Mouse (Mus musculus) spleen, adult 18-20 months (tissue): Measurements from ENCODE around the gene Nckap5l.
"Not testable (repeated sequence)": the region's sequence is repeated elsewhere in the genome, so short reads cannot be mapped to it uniquely, and the experiment has no call there.

Experiments used
- DNase-seq, 2 experiments: peaks; one replicate each; pipeline ENCODE4 v3.0.0; 2022; ENCODE audit warnings: mixed read lengths in 2 of 2

Gene Nckap5l

GRCm38 (mm10) chr15:99393386-99394252 lies 63.9 kb downstream of the Nckap5l start:
- DNase-seq: peak in 1 of 2 experiments; percentile 78

- DNase-seq: peak; percentile 97 to 98
These were observed 64.8 kb downstream of the Nckap5l start, which contains the start of gene Tmbim6 for GRCm38 (mm10) chr15:99392486-99393385. TSS of gene Tmbim6 (plus strand) at chr15:99392882.

GRCm38 (mm10) chr15:99391975-99392374 lies 65.6 kb downstream of the Nckap5l start:
- no peak for DNase-seq

- no peak for DNase-seq
These were observed 66.8 kb downstream of the Nckap5l start for GRCm38 (mm10) chr15:99390472-99391401.

- DNase-seq: no peak
These were observed 69.6 kb downstream of the Nckap5l start for GRCm38 (mm10) chr15:99387976-99388375.

- DNase-seq: no peak
These were observed 70.8 kb downstream of the Nckap5l start for GRCm38 (mm10) chr15:99386796-99387195.

- not testable (repeated sequence) for DNase-seq
These were observed 71.4 kb downstream of the Nckap5l start for GRCm38 (mm10) chr15:99386110-99386509.

- no peak for DNase-seq
These were observed 73.5 kb downstream of the Nckap5l start for GRCm38 (mm10) chr15:99384071-99384470.

- no peak for DNase-seq
These were observed 74.7 kb downstream of the Nckap5l start for GRCm38 (mm10) chr15:99382893-99383292.

GRCm38 (mm10) chr15:99376240-99376639 lies 81.3 kb downstream of the Nckap5l start:
- no peak for DNase-seq

- no peak for DNase-seq
These were observed 82.0 kb downstream of the Nckap5l start for GRCm38 (mm10) chr15:99375581-99375980.

GRCm38 (mm10) chr15:99375036-99375435 lies 82.5 kb downstream of the Nckap5l start:
- no peak for DNase-seq

GRCm38 (mm10) chr15:99372761-99373160 lies 84.8 kb downstream of the Nckap5l start:
- no peak for DNase-seq
